Comparison of ENCODE assay signal across 8 mouse cellular contexts in genomic region chr8:94387027-94387684, GRCm38 (mm10). TPM values are rescaled to one million over a fixed set of nuclear protein-coding genes. Genes with fewer than 3 reads are reported as not detected.
DNase-seq lines count a peak whose midpoint lies in the region; ATAC-seq and TF ChIP-seq lines count a peak whose summit lies in the region.

No protein-coding gene starts in this region.

- WGBS in forebrain, postnatal 0 days = under 1% methylated on average over 25 of the region's 25 CpGs
- under 1% methylated on average over 25 of the region's 25 CpGs for WGBS in lung, embryonic 15.5 days
- under 1% methylated on average over 25 of the region's 25 CpGs for WGBS in olfactory bulb, adult 2 months
- WGBS in thymus, adult 2 months = under 1% methylated on average over 25 of the region's 25 CpGs

- H3K4me3 ChIP-seq in forebrain, postnatal 0 days (ENCODE audit: low read depth, low read length) = peak overlapping the region; percentile 81
- peak overlapping the region; percentile 88 for H3K4me3 ChIP-seq in lung, embryonic 15.5 days
- peak overlapping the region; percentile 90 for H3K4me3 ChIP-seq in olfactory bulb, adult 2 months (ENCODE audit: insufficient read depth, low read depth, low read length)
- peak overlapping the region; percentile 91 for H3K4me3 ChIP-seq in thymus, adult 2 months (ENCODE audit: control insufficient read depth, insufficient read depth, low read length)

- peak overlapping the region; percentile 91 for H3K4me2 ChIP-seq in forebrain, postnatal 0 days (ENCODE audit: low read depth)
- peak overlapping the region; percentile 75 for H3K4me2 ChIP-seq in lung, embryonic 15.5 days

- peak overlapping the region; percentile 93 for H3K27ac ChIP-seq in forebrain, postnatal 0 days (ENCODE audit: low read depth, low read length)
- H3K27ac ChIP-seq in lung, embryonic 15.5 days = peak overlapping the region; percentile 90
- H3K27ac ChIP-seq in olfactory bulb, adult 2 months (ENCODE audit: insufficient read depth, low read depth, low read length) = peak overlapping the region; percentile 94
- H3K27ac ChIP-seq in thymus, adult 2 months (ENCODE audit: control insufficient read depth, insufficient read depth, low read length) = peak overlapping the region; percentile 70

- TF ChIP-seq POLR2A in olfactory bulb, adult 2 months (IDR thresholded peaks at IDR 0.05; ENCODE audit: insufficient read depth, low read depth, low read length) = no peak
- TF ChIP-seq POLR2A in thymus, adult 2 months (IDR thresholded peaks at IDR 0.05; ENCODE audit: control insufficient read depth, extremely low read depth, insufficient read depth, low read length, poor library complexity) = no peak

- no peak for ATAC-seq in forebrain, postnatal 0 days
- ATAC-seq in lung, embryonic 15.5 days (ENCODE audit: borderline replicate concordance, extremely low read depth, low FRiP score, low TSS enrichment) = peak; percentile 68

- peaks cover 29% of the 10 kb centered on the region for H3K36me3 ChIP-seq in forebrain, postnatal 0 days (ENCODE audit: insufficient read depth)
- H3K36me3 ChIP-seq in lung, embryonic 15.5 days = peaks cover 30% of the 10 kb centered on the region
- peaks cover 29% of the 10 kb centered on the region for H3K36me3 ChIP-seq in thymus, adult 2 months (ENCODE audit: control insufficient read depth, insufficient read depth, low read length)

- H3K4me1 ChIP-seq in forebrain, postnatal 0 days (ENCODE audit: insufficient read depth) = peaks cover 11% of the 10 kb centered on the region
- peaks cover 17% of the 10 kb centered on the region for H3K4me1 ChIP-seq in lung, embryonic 15.5 days
- H3K4me1 ChIP-seq in olfactory bulb, adult 2 months (ENCODE audit: control insufficient read depth, insufficient read depth, low read length) = 0 out of 2 replicates have a peak, but pooled peaks cover 5% of the 10 kb centered on the region
- peaks cover 10% of the 10 kb centered on the region; the same call in 1 of the 2 replicates for H3K4me1 ChIP-seq in thymus, adult 2 months (replicated peaks; ENCODE audit: control insufficient read depth, insufficient read depth, low read length)

- no peak for TF ChIP-seq CTCF in forebrain, postnatal 0 days (IDR thresholded peaks at IDR 0.05; ENCODE audit: low read depth)
- no peak for TF ChIP-seq CTCF in olfactory bulb, adult 2 months (IDR thresholded peaks at IDR 0.05; ENCODE audit: insufficient read depth, low read depth, low read length)
- no peak for TF ChIP-seq CTCF in thymus, adult 2 months (IDR thresholded peaks at IDR 0.05; ENCODE audit: borderline replicate concordance, control insufficient read depth, extremely low read depth, insufficient read depth, low read length, poor library complexity)

- no peaks in the 10 kb centered on the region for H3K27me3 ChIP-seq in forebrain, postnatal 0 days (ENCODE audit: insufficient read depth, low read length)
- H3K27me3 ChIP-seq in lung, embryonic 15.5 days = no peaks in the 10 kb centered on the region
- no peaks in the 10 kb centered on the region for H3K27me3 ChIP-seq in thymus, adult 2 months (ENCODE audit: control insufficient read depth, insufficient read depth, low read length)

- H3K9ac ChIP-seq in forebrain, postnatal 0 days = peak overlapping the region; percentile 96
- H3K9ac ChIP-seq in lung, embryonic 15.5 days = peak overlapping the region; percentile 91

- H3K9me3 ChIP-seq in forebrain, postnatal 0 days (ENCODE audit: low read length) = no peaks in the 10 kb centered on the region
- no peaks in the 10 kb centered on the region for H3K9me3 ChIP-seq in lung, embryonic 15.5 days

- peak; percentile 60 for DNase-seq in MEL-GATA-1-ER (ENCODE audit: extremely low read depth, low read depth)
- peak; percentile 71 to 78 for DNase-seq in cerebellum, adult 18-20 months
- peak; percentile 71 for DNase-seq in forebrain, postnatal 0 days
- peak; percentile 80 for DNase-seq in heart, postnatal 4 days
- DNase-seq in layer of hippocampus, adult 9-10 months (ENCODE audit: low spot score) = peak; percentile 63
- peak; percentile 65 for DNase-seq in thymus, adult 2 months

RNA-seq across cellular contexts. Expression of gene Herpud1, which starts 0.9 kb away (rescaled TPM):
- 68.2 and 79.7 TPM in 2 replicates for total RNA-seq in forebrain, postnatal 0 days (2014; rRNA removed)
- 60.7 and 63.4 TPM in 2 replicates for polyA plus RNA-seq in forebrain, postnatal 0 days (2015; fragmentation: Nextera tagmentation; extraction: Ambion mirVana)
- 10 to 100 TPM; 56.6 to 66.4 TPM for total RNA-seq in heart, postnatal 4 days (2021)
- polyA plus RNA-seq in lung, embryonic 15.5 days (2015; fragmentation: Nextera tagmentation; extraction: Ambion mirVana) = 107 and 116 TPM in 2 replicates
- polyA plus RNA-seq in olfactory bulb, adult 2 months (2012; ENCODE audit: insufficient read depth, insufficient read length, low replicate concordance, missing spikeins) = not detected in 2 replicates
- polyA plus RNA-seq in thymus, adult 2 months (2012; rRNA removed) = 198 and 218 TPM in 2 replicates

RNA-seq across cellular contexts. Expression of gene Nlrc5, which starts 47.0 kb away (rescaled TPM):
- 0.69 and 1.6 TPM in 2 replicates for total RNA-seq in forebrain, postnatal 0 days (2014; rRNA removed)
- 0.28 and 0.36 TPM in 2 replicates for polyA plus RNA-seq in forebrain, postnatal 0 days (2015; fragmentation: Nextera tagmentation; extraction: Ambion mirVana)
- total RNA-seq in heart, postnatal 4 days (2021) = under 1 TPM; 0.72 to 0.76 TPM
- polyA plus RNA-seq in lung, embryonic 15.5 days (2015; fragmentation: Nextera tagmentation; extraction: Ambion mirVana) = 0.10 and 0.43 TPM in 2 replicates
- not detected in 2 replicates for polyA plus RNA-seq in olfactory bulb, adult 2 months (2012; ENCODE audit: insufficient read depth, insufficient read length, low replicate concordance, missing spikeins)
- 56.8 and 57.5 TPM in 2 replicates for polyA plus RNA-seq in thymus, adult 2 months (2012; rRNA removed)

RNA-seq across cellular contexts. Expression of gene Slc12a3, which starts 58.2 kb away (rescaled TPM):
- 0.29 TPM in 1 of 2 replicates, not detected in the other for total RNA-seq in forebrain, postnatal 0 days (2014; rRNA removed)
- polyA plus RNA-seq in forebrain, postnatal 0 days (2015; fragmentation: Nextera tagmentation; extraction: Ambion mirVana) = 0.08 and 0.12 TPM in 2 replicates
- under 1 TPM in 1 of 2 experiments, not detected in 1; 0.11 TPM for total RNA-seq in heart, postnatal 4 days (2021)
- 0.14 TPM in 1 of 2 replicates, not detected in the other for polyA plus RNA-seq in lung, embryonic 15.5 days (2015; fragmentation: Nextera tagmentation; extraction: Ambion mirVana)
- polyA plus RNA-seq in olfactory bulb, adult 2 months (2012; ENCODE audit: insufficient read depth, insufficient read length, low replicate concordance, missing spikeins) = not detected in 2 replicates
- 1.3 TPM in 2 replicates for polyA plus RNA-seq in thymus, adult 2 months (2012; rRNA removed)

Comparison
In these comparisons a context has a peak if more than half of its experiments do, and no peak if none do; other contexts are left out.
1. RNA of gene Nlrc5, which starts 47.0 kb away (polyA plus RNA-seq): 56.8 to 57.5 TPM in thymus, adult 2 months; 0.28 to 0.36 TPM in forebrain, postnatal 0 days, 0.10 to 0.43 TPM in lung, embryonic 15.5 days and not detected in olfactory bulb, adult 2 months; every median in the first group is over 10 times any median in the second.
2. Peak in every context shown above with its lines, with median percentiles within 50 percentile points of each other: DNase-seq, H3K27ac ChIP-seq and H3K4me3 ChIP-seq.